Mouse (Mus musculus) left cerebral cortex, postnatal 4 days (tissue): ENCODE data around the gene Gm49403. TPM values are rescaled to one million over a fixed set of nuclear protein-coding genes. Genes with fewer than 3 reads are reported as not detected.
A peak's percentile ranks its signal among the peaks of the same experiment; 100 is the strongest.
"Not testable (repeated sequence)": the region's sequence is repeated elsewhere in the genome, so short reads cannot be mapped to it uniquely, and the experiment has no call there.

Experiments used
- DNase-seq: peaks from one replicate; pipeline ENCODE4 v3.0.0-alpha.2; 2022
- intact Hi-C: fragments of 180-260 bp; cut with DNase I; formaldehyde crosslinking; loops from one replicate; pipeline ENCODE4 v1.15.1; 2025
- total RNA-seq, 2 experiments: library from RNA; stranded (reverse); gene quantifications; 2 replicates each; pipeline ENCODE4 v1.2.3; 2021

Gm49403 gene
- total RNA-seq, result not detected

GRCm38 (mm10) chr19:8883616-8884015 is at the start of gene Gm49403, which contains the start of gene Lbhd1:
Gm49403 (plus strand) TSS chr19:8883930.
Lbhd1 (plus strand) TSS chr19:8883732.
- DNase-seq, result no peak
- intact Hi-C loops, result no loop called here

- not testable (repeated sequence) for DNase-seq
- intact Hi-C loops, result loop anchor here (10.0 kb wide), 1 partner anchor 108 kb away; the partner anchor contains the start of gene Mta2
Observed at GRCm38 (mm10) chr19:8836327-8836726, 47.4 kb upstream of the Gm49403 start.

- intact Hi-C loops, result loop anchor here (10.0 kb wide), 1 partner anchor 107 kb away; the partner anchor contains the start of gene Mta2
- DNase-seq, result peak; percentile 89
Observed at GRCm38 (mm10) chr19:8837251-8837791, 46.4 kb upstream of the Gm49403 start, which contains the start of gene Bscl2. Bscl2 (plus strand) TSS chr19:8837467.

GRCm38 (mm10) chr19:8838041-8838730 is 45.5 kb upstream of the Gm49403 start:
- intact Hi-C loops, result loop anchor here (10.0 kb wide), 1 partner anchor 107 kb away; the partner anchor contains the start of gene Mta2
- peak; percentile 61 for DNase-seq

- intact Hi-C loops, result loop anchor here (10.0 kb wide), 1 partner anchor 105 kb away; the partner anchor contains the start of gene Mta2
- peak; percentile 87 for DNase-seq
Observed at GRCm38 (mm10) chr19:8839103-8839907, 44.4 kb upstream of the Gm49403 start, which contains the start of gene Gng3. Gng3 (minus strand) TSS chr19:8839194.

- intact Hi-C loops, result loop anchor here (10.0 kb wide), 1 partner anchor 105 kb away; the partner anchor contains the start of gene Mta2
- DNase-seq, result peak; percentile 73
Observed at GRCm38 (mm10) chr19:8839908-8840791, 43.6 kb upstream of the Gm49403 start.

GRCm38 (mm10) chr19:8841012-8841411 is 42.7 kb upstream of the Gm49403 start:
- intact Hi-C loops, result no loop called here
- DNase-seq, result peak; percentile 25

GRCm38 (mm10) chr19:8842961-8843360 is 40.8 kb upstream of the Gm49403 start:
- intact Hi-C loops, result no loop called here
- DNase-seq, result no peak

GRCm38 (mm10) chr19:8844371-8845129 is 39.2 kb upstream of the Gm49403 start:
- peak; percentile 80 for DNase-seq
- intact Hi-C loops, result no loop called here

GRCm38 (mm10) chr19:8848356-8848755 is 35.4 kb upstream of the Gm49403 start:
- intact Hi-C loops, result no loop called here
- no peak for DNase-seq

GRCm38 (mm10) chr19:8850402-8850901 is 33.3 kb upstream of the Gm49403 start, which contains the start of gene Lrrn4cl:
Lrrn4cl (plus strand) TSS chr19:8850768.
- DNase-seq, result peak; percentile 30
- intact Hi-C loops, result no loop called here

GRCm38 (mm10) chr19:8851639-8852038 is 32.1 kb upstream of the Gm49403 start:
- intact Hi-C loops, result no loop called here
- no peak for DNase-seq

- intact Hi-C loops, result no loop called here
- DNase-seq, result no peak
Observed at GRCm38 (mm10) chr19:8852236-8852928, 31.3 kb upstream of the Gm49403 start.

GRCm38 (mm10) chr19:8853117-8853516 is 30.6 kb upstream of the Gm49403 start:
- no peak for DNase-seq
- intact Hi-C loops, result no loop called here

GRCm38 (mm10) chr19:8857689-8858088 is 26.0 kb upstream of the Gm49403 start:
- peak; percentile 46 for DNase-seq
- intact Hi-C loops, result loop anchor here (2.0 kb wide), 1 partner anchor 253 kb away; no protein-coding TSS in a partner anchor

GRCm38 (mm10) chr19:8859018-8859417 is 24.7 kb upstream of the Gm49403 start:
- no peak for DNase-seq
- intact Hi-C loops, result no loop called here

- intact Hi-C loops, result no loop called here
- no peak for DNase-seq
Observed at GRCm38 (mm10) chr19:8864265-8864664, 19.5 kb upstream of the Gm49403 start.

GRCm38 (mm10) chr19:8870381-8870780 is 13.3 kb upstream of the Gm49403 start:
- intact Hi-C loops, DNase-seq: not testable (repeated sequence)
